Mouse (Mus musculus): Measurements from ENCODE around the gene Gm17657. TPM values are rescaled to one million over a fixed set of nuclear protein-coding genes. Genes with fewer than 3 reads are reported as not detected.

The Gm17657 gene
- polyA plus RNA-seq, 1 experiment from 2014 or later: not detected

DNA sequence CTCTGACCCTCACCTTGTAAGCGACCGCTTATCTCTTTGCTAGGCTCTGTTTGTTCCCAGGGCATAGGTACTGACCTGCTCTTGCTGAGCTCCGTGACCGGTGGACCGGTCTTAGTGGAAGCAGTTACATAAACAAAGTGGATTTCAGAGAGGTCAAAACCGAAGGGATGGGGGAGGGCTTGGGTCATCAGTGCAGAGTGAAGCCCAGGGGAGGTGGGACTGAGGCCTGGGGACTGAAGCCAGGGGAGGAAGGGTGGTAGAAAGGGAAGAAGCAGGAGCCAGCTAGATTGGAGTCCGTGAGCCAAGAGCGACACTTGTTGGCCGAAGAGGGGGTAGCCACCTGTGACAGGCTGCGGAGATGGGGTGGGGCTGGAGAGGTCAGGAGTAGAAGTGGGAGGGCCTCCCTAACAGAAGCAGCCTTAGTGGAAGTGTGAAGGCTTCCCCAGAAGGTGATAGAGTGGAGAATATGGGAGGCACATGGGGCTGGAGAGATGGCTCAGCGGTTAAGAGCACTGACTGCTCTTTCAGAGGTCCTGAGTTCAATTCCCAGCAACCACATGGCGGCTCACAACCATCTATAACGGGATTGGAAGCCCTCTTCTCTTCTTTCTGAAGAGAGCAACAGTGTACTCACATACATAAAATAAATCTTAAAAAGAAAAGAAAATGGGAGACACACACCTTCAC is 36.3 kb downstream of the Gm17657 start:
- DNase-seq (ENCODE audit: low spot score) (peak; percentile 57), ATAC-seq (ENCODE audit: low FRiP score) (peak; percentile 37; the same call in 1 of the 2 replicates)
- Histone ChIP-seq H3K4me3 (replicated peaks; ENCODE audit: low read length) (no peak overlapping the region), H3K4me2 (replicated peaks) (no peak overlapping the region), H3K27ac (no peak overlapping the region), H3K4me1 (replicated peaks; ENCODE audit: control insufficient read depth, insufficient read depth, low read length) (no peaks in the 10 kb centered on the region), H3K36me3 (replicated peaks; ENCODE audit: control insufficient read depth, insufficient read depth) (no peaks in the 10 kb centered on the region), H3K9me3 (ENCODE audit: control insufficient read depth, low read length) (no peaks in the 10 kb centered on the region), H3K9ac (no peak overlapping the region), H3K27me3 (ENCODE audit: control insufficient read depth, insufficient read depth, low read length) (no peaks in the 10 kb centered on the region)
- WGBS: 45% methylated on average over 13 of the region's 13 CpGs

DNA sequence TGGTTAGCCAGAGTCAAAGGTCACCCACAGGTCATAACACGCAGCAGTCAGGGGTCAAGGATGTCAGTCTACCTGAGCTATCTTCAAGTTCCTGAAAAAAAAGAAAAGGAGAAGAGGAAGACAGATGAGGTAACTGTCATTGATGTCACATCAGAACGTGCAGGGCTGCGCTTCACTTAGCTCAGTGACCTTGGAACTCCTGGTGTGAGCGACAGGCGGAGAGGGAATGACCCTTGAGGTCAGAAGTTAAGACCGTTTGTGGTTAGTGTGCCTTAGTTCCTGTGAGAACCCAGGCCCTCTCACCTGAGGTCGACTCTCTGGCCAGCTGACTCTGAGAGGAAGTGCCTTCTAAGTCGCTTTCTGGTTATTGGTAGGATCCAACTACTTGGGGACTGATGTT is 38.7 kb downstream of the Gm17657 start:
- no peak for DNase-seq (ENCODE audit: low spot score)
- H3K27ac ChIP-seq: no peak overlapping the region
- H3K27me3 ChIP-seq (ENCODE audit: control insufficient read depth, insufficient read depth, low read length): no peaks in the 10 kb centered on the region
- H3K4me1 ChIP-seq (replicated peaks; ENCODE audit: control insufficient read depth, insufficient read depth, low read length): no peaks in the 10 kb centered on the region
- H3K9ac ChIP-seq: no peak overlapping the region
- 64% methylated on average over 8 of the region's 8 CpGs for WGBS
- ATAC-seq (ENCODE audit: low FRiP score): no peak
- no peaks in the 10 kb centered on the region for H3K9me3 ChIP-seq (ENCODE audit: control insufficient read depth, low read length)
- no peak overlapping the region for H3K4me3 ChIP-seq (replicated peaks; ENCODE audit: low read length)
- no peaks in the 10 kb centered on the region for H3K36me3 ChIP-seq (replicated peaks; ENCODE audit: control insufficient read depth, insufficient read depth)
- no peak overlapping the region for H3K4me2 ChIP-seq (replicated peaks)

DNA sequence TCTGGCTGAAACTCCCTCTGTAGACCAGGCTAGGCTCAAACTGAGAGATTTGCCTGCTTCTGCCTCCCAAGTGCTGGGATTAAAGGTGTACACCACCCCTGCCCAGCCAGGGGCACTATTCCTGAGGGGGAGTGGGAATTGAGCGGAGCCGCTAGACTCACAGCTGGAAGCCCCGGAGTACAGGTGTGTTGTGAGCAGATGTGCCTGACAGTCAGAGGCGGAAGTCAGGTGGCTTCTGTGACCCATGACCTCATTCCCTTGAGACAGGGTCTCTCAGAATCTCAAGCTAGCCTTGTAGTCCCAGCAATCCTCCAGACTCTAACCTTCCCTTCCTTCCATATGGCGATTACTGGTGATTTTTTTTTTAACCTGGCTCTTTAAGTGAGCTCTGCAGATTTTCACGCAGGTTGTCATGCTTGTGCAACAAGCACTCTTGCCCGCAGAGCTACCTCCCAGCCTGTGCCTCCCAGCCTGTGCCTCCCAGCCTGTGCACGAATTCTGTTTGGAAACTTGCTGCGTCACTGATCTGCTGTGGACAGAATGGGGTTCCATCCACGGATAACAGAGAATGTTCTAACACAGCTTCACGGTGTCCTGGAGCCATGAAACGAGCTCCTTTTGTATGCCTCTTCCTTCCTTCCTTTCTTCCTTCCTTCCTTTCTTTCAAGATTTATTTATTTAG is 40.4 kb downstream of the Gm17657 start:
- no peak for ATAC-seq (ENCODE audit: low FRiP score)
- WGBS: 76% methylated on average over 12 of the region's 12 CpGs

DNA sequence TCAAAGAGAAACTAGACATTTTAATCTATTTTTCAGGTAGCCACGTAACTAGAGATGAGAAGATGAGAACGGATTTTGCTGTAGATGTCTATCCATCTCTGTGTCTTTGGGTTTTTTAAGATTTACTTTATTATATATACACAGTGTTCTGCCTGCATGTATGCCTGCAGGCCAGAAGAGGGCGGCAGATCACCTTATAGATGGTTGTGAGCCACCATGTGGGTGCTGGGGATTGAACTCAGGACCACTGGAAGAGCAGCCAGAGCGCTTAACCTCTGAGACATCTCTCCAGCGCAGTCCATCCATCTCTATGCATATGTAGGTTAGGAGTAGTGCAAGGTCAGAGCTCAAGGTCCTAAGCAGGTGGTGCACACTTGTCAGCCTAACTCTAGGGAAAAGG is 45.7 kb downstream of the Gm17657 start:
- Histone ChIP-seq H3K4me2 (replicated peaks) (no peak overlapping the region), H3K36me3 (replicated peaks; ENCODE audit: control insufficient read depth, insufficient read depth) (no peaks in the 10 kb centered on the region), H3K9me3 (ENCODE audit: control insufficient read depth, low read length) (no peaks in the 10 kb centered on the region), H3K9ac (no peak overlapping the region), H3K27ac (no peak overlapping the region), H3K4me3 (replicated peaks; ENCODE audit: low read length) (no peak overlapping the region), H3K4me1 (replicated peaks; ENCODE audit: control insufficient read depth, insufficient read depth, low read length) (peaks cover 11% of the 10 kb centered on the region; the same call in 1 of the 2 replicates), H3K27me3 (ENCODE audit: control insufficient read depth, insufficient read depth, low read length) (no peaks in the 10 kb centered on the region)
- DNase-seq (ENCODE audit: low spot score): no peak
- 79% methylated on average over 5 of the region's 5 CpGs for WGBS
- ATAC-seq (ENCODE audit: low FRiP score): no peak

More for the DNA sequence above, 40.4 kb downstream of the Gm17657 start:
- no peak overlapping the region for H3K4me3 ChIP-seq (replicated peaks; ENCODE audit: low read length)
- H3K9ac ChIP-seq: no peak overlapping the region
- H3K4me2 ChIP-seq (replicated peaks): no peak overlapping the region
- DNase-seq (ENCODE audit: low spot score): no peak
- H3K27me3 ChIP-seq (ENCODE audit: control insufficient read depth, insufficient read depth, low read length): no peaks in the 10 kb centered on the region
- H3K36me3 ChIP-seq (replicated peaks; ENCODE audit: control insufficient read depth, insufficient read depth): no peaks in the 10 kb centered on the region
- no peak overlapping the region for H3K27ac ChIP-seq
- no peaks in the 10 kb centered on the region for H3K9me3 ChIP-seq (ENCODE audit: control insufficient read depth, low read length)
- no peaks in the 10 kb centered on the region for H3K4me1 ChIP-seq (replicated peaks; ENCODE audit: control insufficient read depth, insufficient read depth, low read length)

- no peak overlapping the region for H3K4me3 ChIP-seq (replicated peaks; ENCODE audit: low read length)
- no peak for DNase-seq (ENCODE audit: low spot score)
- H3K9ac ChIP-seq: no peak overlapping the region
- WGBS: 16% methylated on average over 32 of the region's 32 CpGs
- H3K4me2 ChIP-seq (replicated peaks): peak overlapping the region; percentile 21
- H3K36me3 ChIP-seq (replicated peaks; ENCODE audit: control insufficient read depth, insufficient read depth): no peaks in the 10 kb centered on the region
- H3K4me1 ChIP-seq (replicated peaks; ENCODE audit: control insufficient read depth, insufficient read depth, low read length): peaks cover 11% of the 10 kb centered on the region; the same call in 1 of the 2 replicates
- no peaks in the 10 kb centered on the region for H3K9me3 ChIP-seq (ENCODE audit: control insufficient read depth, low read length)
- no peaks in the 10 kb centered on the region for H3K27me3 ChIP-seq (ENCODE audit: control insufficient read depth, insufficient read depth, low read length)
- no peak overlapping the region for H3K27ac ChIP-seq
- ATAC-seq (ENCODE audit: low FRiP score): no peak
These were observed 46.5 kb downstream of the Gm17657 start for GRCm38 (mm10) chr17:29502669-29503665.

- peaks cover 11% of the 10 kb centered on the region; the same call in 1 of the 2 replicates for H3K4me1 ChIP-seq (replicated peaks; ENCODE audit: control insufficient read depth, insufficient read depth, low read length)
- no peak overlapping the region for H3K4me2 ChIP-seq (replicated peaks)
- no peaks in the 10 kb centered on the region for H3K27me3 ChIP-seq (ENCODE audit: control insufficient read depth, insufficient read depth, low read length)
- no peak overlapping the region for H3K4me3 ChIP-seq (replicated peaks; ENCODE audit: low read length)
- H3K27ac ChIP-seq: no peak overlapping the region
- ATAC-seq (ENCODE audit: low FRiP score) (no peak), DNase-seq (ENCODE audit: low spot score) (no peak)
- no peaks in the 10 kb centered on the region for H3K9me3 ChIP-seq (ENCODE audit: control insufficient read depth, low read length)
- WGBS: 84% methylated on average over 7 of the region's 7 CpGs
- no peak overlapping the region for H3K9ac ChIP-seq
- no peaks in the 10 kb centered on the region for H3K36me3 ChIP-seq (replicated peaks; ENCODE audit: control insufficient read depth, insufficient read depth)
These were observed 47.3 kb downstream of the Gm17657 start for GRCm38 (mm10) chr17:29502005-29502668.

- H3K9ac ChIP-seq: no peak overlapping the region
- H3K27me3 ChIP-seq (ENCODE audit: control insufficient read depth, insufficient read depth, low read length): no peaks in the 10 kb centered on the region
- H3K4me1 ChIP-seq (replicated peaks; ENCODE audit: control insufficient read depth, insufficient read depth, low read length): peaks cover 11% of the 10 kb centered on the region; the same call in 1 of the 2 replicates
- no peak overlapping the region for H3K4me2 ChIP-seq (replicated peaks)
- no peak overlapping the region for H3K4me3 ChIP-seq (replicated peaks; ENCODE audit: low read length)
- DNase-seq (ENCODE audit: low spot score): no peak
- no peaks in the 10 kb centered on the region for H3K36me3 ChIP-seq (replicated peaks; ENCODE audit: control insufficient read depth, insufficient read depth)
- WGBS: 80% methylated on average over 17 of the region's 17 CpGs
- no peak for ATAC-seq (ENCODE audit: low FRiP score)
- no peak overlapping the region for H3K27ac ChIP-seq
- H3K9me3 ChIP-seq (ENCODE audit: control insufficient read depth, low read length): no peaks in the 10 kb centered on the region
These were observed 48.5 kb downstream of the Gm17657 start for GRCm38 (mm10) chr17:29500802-29501469.

DNA sequence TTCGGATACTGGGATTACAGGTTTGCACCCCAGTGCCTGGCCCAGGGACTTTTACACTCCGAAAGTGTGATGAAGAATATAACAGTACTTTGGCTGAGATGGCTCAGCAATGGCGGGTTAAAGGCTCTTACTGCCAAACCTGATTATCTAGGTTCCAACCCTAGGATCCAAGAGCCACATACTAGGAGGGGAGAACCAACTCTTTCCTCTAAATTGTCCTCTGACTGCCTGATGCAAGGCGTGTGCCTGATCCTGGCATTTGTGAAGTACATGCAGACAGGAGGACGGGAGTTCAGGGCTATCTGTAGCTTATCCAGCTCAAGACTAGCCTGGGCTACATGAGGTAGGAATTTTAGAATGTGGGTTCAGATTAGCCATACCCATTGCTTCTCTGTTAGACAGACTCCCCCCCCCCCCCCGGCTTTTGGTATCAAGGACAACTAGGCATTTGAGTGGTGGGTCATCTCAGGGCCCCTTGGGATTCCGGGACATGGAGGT is 49.1 kb downstream of the Gm17657 start:
- Histone ChIP-seq H3K27me3 (ENCODE audit: control insufficient read depth, insufficient read depth, low read length) (no peaks in the 10 kb centered on the region), H3K36me3 (replicated peaks; ENCODE audit: control insufficient read depth, insufficient read depth) (no peaks in the 10 kb centered on the region), H3K4me2 (replicated peaks) (no peak overlapping the region), H3K9ac (no peak overlapping the region), H3K9me3 (ENCODE audit: control insufficient read depth, low read length) (no peaks in the 10 kb centered on the region), H3K4me3 (replicated peaks; ENCODE audit: low read length) (no peak overlapping the region), H3K4me1 (replicated peaks; ENCODE audit: control insufficient read depth, insufficient read depth, low read length) (peaks cover 11% of the 10 kb centered on the region; the same call in 1 of the 2 replicates), H3K27ac (no peak overlapping the region)
- 86% methylated on average over 7 of the region's 7 CpGs for WGBS
- ATAC-seq (ENCODE audit: low FRiP score) (no peak), DNase-seq (ENCODE audit: low spot score) (no peak)

Data from hindbrain, embryonic 14.5 days (tissue).